Mouse (Mus musculus): ENCODE measurements around the gene Slc7a11. TPM values are rescaled to one million over a fixed set of nuclear protein-coding genes. Genes with fewer than 3 reads are reported as not detected.
A peak's percentile ranks its signal among the peaks of the same experiment; 100 is the strongest.

Slc7a11 gene
- polyA plus RNA-seq, 1 experiment = 3.0 TPM

DNA sequence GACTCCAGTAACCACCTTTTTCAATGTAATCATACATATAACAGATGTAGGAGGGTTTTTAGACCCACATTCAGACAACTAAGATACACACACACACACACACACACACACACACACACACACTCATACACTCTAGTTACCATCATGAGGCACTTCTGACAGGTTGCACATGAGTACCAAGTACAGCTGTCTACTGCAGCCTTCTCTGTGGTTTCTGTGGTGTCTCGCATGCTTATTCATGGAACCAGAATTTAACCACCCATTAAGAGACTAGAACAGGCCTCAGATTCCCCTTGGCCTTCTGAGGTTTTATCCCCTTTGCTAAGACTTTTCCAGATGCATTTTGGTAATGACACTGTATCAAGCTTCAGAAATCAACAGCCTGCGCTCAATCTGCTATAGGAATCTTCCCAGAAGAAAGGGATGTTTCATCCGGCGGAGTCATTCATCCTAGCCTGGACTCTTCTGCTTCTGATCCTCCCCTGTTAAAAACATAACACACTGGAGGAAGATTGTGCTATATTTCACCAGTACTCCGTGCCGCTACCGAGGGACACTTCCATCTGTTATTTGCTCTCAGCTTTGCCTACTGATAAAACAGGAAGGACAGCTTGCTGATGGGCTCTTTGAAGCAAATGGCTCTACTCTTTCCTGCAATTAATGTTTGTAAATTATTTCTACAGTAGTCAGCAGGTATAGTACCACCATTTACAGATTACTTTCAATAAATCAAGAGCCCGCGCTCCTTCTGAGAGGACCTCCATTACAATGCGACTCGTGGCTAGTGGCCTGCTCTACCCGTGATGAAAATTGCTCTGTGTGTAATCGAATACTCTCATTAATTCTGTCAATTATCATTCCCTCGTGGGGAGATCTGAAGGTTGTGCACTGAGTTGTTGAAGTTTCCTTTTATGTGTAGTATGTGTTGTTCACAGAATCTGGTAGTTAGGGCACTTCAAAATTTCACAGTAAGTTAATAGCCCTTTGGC is 135.8 kb downstream of the Slc7a11 start:
- no peak overlapping the region for H3K27ac ChIP-seq (ENCODE audit: control insufficient read depth, insufficient read depth, low read depth, low read length)
- H3K36me3 ChIP-seq (ENCODE audit: control insufficient read depth, insufficient read depth, low read length) = no peaks in the 10 kb centered on the region
- H3K4me1 ChIP-seq (ENCODE audit: control insufficient read depth, insufficient read depth, low read length) = no peaks in the 10 kb centered on the region
- H3K27me3 ChIP-seq (ENCODE audit: control insufficient read depth, insufficient read depth, low read length) = no peaks in the 10 kb centered on the region
- no peak overlapping the region for H3K4me3 ChIP-seq (ENCODE audit: control insufficient read depth, low read depth, low read length)
- TF ChIP-seq POLR2A (IDR thresholded peaks at IDR 0.05; ENCODE audit: control insufficient read depth, low read depth, low read length) = no peak
- no peak for TF ChIP-seq CTCF (IDR thresholded peaks at IDR 0.05; ENCODE audit: control insufficient read depth, insufficient read depth, insufficient replicate concordance, low read depth, low read length)

DNA sequence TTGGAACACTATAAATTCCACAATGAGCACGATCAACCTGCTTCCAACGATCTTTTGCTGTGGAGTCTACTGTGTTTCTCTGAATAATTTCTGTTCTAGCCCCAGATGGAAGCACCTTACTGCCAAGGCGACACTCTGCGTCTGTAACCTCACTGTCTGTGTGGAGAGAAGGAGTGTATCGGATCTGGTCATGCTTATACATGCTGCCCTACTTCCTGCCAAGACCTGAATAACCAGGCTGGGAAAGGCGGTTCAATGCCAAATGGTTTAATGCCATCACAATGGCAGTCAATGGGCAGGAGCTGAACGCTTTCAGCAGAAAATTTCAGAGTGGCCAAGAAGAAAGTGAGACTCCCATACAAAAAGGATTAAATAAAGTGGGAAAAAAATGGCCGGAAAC is 137.1 kb downstream of the Slc7a11 start:
- Histone ChIP-seq H3K4me3 (ENCODE audit: control insufficient read depth, low read depth, low read length) (no peak overlapping the region), H3K27ac (ENCODE audit: control insufficient read depth, insufficient read depth, low read depth, low read length) (no peak overlapping the region), H3K27me3 (ENCODE audit: control insufficient read depth, insufficient read depth, low read length) (no peaks in the 10 kb centered on the region), H3K4me1 (ENCODE audit: control insufficient read depth, insufficient read depth, low read length) (no peaks in the 10 kb centered on the region), H3K36me3 (ENCODE audit: control insufficient read depth, insufficient read depth, low read length) (no peaks in the 10 kb centered on the region)
- TF ChIP-seq CTCF (IDR thresholded peaks at IDR 0.05; ENCODE audit: control insufficient read depth, insufficient read depth, insufficient replicate concordance, low read depth, low read length) = no peak
- no peak for TF ChIP-seq POLR2A (IDR thresholded peaks at IDR 0.05; ENCODE audit: control insufficient read depth, low read depth, low read length)

DNA sequence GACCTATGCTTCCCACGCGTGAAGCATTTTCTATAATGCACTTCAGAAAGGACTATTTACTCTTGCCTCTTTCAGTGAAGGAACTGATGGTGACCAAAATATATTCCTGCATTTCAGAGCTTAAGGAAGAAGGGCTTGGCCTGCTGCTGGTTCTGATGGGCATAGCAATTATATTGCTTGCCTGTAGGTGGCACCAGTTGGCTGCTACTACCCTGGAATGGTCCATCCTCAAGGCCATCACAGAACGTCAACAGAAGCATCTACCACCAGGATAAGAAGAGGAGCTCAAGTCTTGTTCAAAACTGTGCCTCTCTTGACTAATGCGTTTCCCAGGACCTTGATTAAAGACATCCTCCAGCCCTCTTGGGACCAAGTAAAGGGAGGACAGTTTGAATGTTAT is 139.3 kb downstream of the Slc7a11 start:
- no peaks in the 10 kb centered on the region for H3K36me3 ChIP-seq (ENCODE audit: control insufficient read depth, insufficient read depth, low read length)
- no peaks in the 10 kb centered on the region for H3K27me3 ChIP-seq (ENCODE audit: control insufficient read depth, insufficient read depth, low read length)
- H3K4me1 ChIP-seq (ENCODE audit: control insufficient read depth, insufficient read depth, low read length) = no peaks in the 10 kb centered on the region
- no peak overlapping the region for H3K27ac ChIP-seq (ENCODE audit: control insufficient read depth, insufficient read depth, low read depth, low read length)
- H3K4me3 ChIP-seq (ENCODE audit: control insufficient read depth, low read depth, low read length) = no peak overlapping the region
- TF ChIP-seq POLR2A (IDR thresholded peaks at IDR 0.05; ENCODE audit: control insufficient read depth, low read depth, low read length) (no peak), CTCF (IDR thresholded peaks at IDR 0.05; ENCODE audit: control insufficient read depth, insufficient read depth, insufficient replicate concordance, low read depth, low read length) (peak; percentile 59; the same call in 1 of the 2 replicates)

DNA sequence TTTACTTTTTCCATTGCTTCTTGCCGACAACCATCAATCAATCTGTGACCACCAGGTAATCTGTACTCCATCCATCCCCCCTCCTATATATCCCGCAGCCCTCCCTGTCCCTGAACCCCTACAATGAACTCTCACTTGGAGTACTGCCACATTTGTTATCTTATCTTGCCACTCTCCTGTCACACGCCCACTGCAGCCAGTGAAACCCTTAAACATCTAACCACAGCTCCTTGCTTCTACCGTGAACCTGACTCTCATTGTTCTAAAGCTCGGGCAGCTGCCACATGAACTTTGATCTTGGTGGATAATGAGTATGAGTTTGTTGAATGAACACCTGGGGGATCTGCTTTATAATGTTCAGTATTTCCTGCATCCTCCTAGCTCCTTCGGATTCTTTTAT is 140.8 kb downstream of the Slc7a11 start:
- Histone ChIP-seq H3K36me3 (ENCODE audit: control insufficient read depth, insufficient read depth, low read length) (no peaks in the 10 kb centered on the region), H3K4me3 (ENCODE audit: control insufficient read depth, low read depth, low read length) (no peak overlapping the region), H3K27me3 (ENCODE audit: control insufficient read depth, insufficient read depth, low read length) (no peaks in the 10 kb centered on the region), H3K4me1 (ENCODE audit: control insufficient read depth, insufficient read depth, low read length) (no peaks in the 10 kb centered on the region), H3K27ac (ENCODE audit: control insufficient read depth, insufficient read depth, low read depth, low read length) (no peak overlapping the region)
- no peak for TF ChIP-seq CTCF (IDR thresholded peaks at IDR 0.05; ENCODE audit: control insufficient read depth, insufficient read depth, insufficient replicate concordance, low read depth, low read length)
- TF ChIP-seq POLR2A (IDR thresholded peaks at IDR 0.05; ENCODE audit: control insufficient read depth, low read depth, low read length) = no peak

DNA sequence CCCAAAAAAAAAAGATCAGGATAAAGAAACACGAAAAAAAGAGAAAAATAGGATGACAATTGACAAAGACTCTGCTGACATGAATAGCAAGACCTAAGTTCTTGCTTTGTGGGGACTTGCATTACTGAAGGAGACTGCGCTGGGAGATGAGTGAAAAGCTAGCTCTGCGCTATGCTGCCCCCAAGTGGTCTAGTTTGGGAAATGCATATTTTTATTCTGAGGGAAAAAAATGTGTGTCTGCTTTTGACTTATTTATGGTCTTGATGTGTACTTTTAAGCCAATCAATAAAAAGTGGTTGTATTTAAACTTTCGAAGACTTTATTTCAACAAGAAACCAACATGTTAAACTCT is 142.5 kb downstream of the Slc7a11 start:
- H3K36me3 ChIP-seq (ENCODE audit: control insufficient read depth, insufficient read depth, low read length) = no peaks in the 10 kb centered on the region
- TF ChIP-seq CTCF (IDR thresholded peaks at IDR 0.05; ENCODE audit: control insufficient read depth, insufficient read depth, insufficient replicate concordance, low read depth, low read length) (peak; percentile 28; the same call in 1 of the 2 replicates), POLR2A (IDR thresholded peaks at IDR 0.05; ENCODE audit: control insufficient read depth, low read depth, low read length) (no peak)
- no peak overlapping the region for H3K27ac ChIP-seq (ENCODE audit: control insufficient read depth, insufficient read depth, low read depth, low read length)
- H3K27me3 ChIP-seq (ENCODE audit: control insufficient read depth, insufficient read depth, low read length) = no peaks in the 10 kb centered on the region
- H3K4me1 ChIP-seq (ENCODE audit: control insufficient read depth, insufficient read depth, low read length) = no peaks in the 10 kb centered on the region
- H3K4me3 ChIP-seq (ENCODE audit: control insufficient read depth, low read depth, low read length) = no peak overlapping the region

DNA sequence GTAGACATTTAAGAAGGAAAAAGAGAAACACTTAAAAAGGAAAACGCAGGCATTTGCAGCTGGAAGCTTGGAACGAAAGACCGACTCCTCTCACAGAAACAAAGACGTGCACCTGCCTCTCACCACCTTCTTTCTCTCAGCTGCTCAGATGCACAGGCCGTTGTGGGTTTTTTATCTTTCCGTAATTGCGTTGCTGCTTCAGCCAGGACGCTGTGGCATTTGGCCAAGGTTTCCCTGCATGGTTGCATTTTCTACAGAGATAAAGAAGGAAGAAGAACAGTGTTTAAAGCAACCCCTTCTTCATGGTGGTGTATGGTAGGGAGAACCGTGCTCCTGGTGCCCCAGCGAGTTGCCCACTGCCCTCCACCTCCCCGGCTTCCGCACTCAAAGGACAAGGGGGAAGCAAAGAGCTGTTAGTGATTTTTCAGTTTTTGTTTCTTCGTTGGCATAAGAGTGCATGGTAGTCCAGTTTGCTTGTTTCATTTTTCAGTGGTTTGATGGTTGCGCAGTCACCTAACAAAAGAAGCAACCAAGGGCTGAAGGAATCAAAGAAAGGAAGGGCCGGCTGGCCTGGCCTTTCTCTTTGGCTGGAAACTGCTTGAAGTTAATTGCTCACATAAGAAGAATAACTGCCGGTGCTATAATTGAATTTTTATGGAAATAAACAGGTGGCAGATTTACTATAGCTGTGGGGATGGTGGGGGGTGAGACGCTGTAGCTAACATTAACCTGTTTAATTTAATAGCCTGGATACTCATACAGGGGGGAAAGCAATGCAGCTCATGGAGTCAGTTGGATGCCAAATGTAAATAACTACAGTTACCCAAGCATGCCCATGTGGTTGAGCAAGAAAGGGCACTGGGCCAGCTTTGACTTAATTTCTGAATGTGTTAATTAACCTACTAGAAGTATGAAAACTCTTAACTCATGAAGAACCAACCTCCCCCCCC is 143.1 kb downstream of the Slc7a11 start:
- no peaks in the 10 kb centered on the region for H3K36me3 ChIP-seq (ENCODE audit: control insufficient read depth, insufficient read depth, low read length)
- H3K27ac ChIP-seq (ENCODE audit: control insufficient read depth, insufficient read depth, low read depth, low read length) = no peak overlapping the region
- H3K27me3 ChIP-seq (ENCODE audit: control insufficient read depth, insufficient read depth, low read length) = no peaks in the 10 kb centered on the region
- H3K4me1 ChIP-seq (ENCODE audit: control insufficient read depth, insufficient read depth, low read length) = no peaks in the 10 kb centered on the region
- TF ChIP-seq CTCF (IDR thresholded peaks at IDR 0.05; ENCODE audit: control insufficient read depth, insufficient read depth, insufficient replicate concordance, low read depth, low read length) (no peak), POLR2A (IDR thresholded peaks at IDR 0.05; ENCODE audit: control insufficient read depth, low read depth, low read length) (no peak)
- no peak overlapping the region for H3K4me3 ChIP-seq (ENCODE audit: control insufficient read depth, low read depth, low read length)

Data from testis, adult 2 months (tissue).